Mouse (Mus musculus): ENCODE results near the gene Mettl8. TPM values are rescaled to one million over a fixed set of nuclear protein-coding genes. Genes with fewer than 3 reads are reported as not detected.

Gene Mettl8
- total and polyA plus RNA-seq, 3 experiments = 20.0 to 21.7 TPM; not detected in 1

DNA sequence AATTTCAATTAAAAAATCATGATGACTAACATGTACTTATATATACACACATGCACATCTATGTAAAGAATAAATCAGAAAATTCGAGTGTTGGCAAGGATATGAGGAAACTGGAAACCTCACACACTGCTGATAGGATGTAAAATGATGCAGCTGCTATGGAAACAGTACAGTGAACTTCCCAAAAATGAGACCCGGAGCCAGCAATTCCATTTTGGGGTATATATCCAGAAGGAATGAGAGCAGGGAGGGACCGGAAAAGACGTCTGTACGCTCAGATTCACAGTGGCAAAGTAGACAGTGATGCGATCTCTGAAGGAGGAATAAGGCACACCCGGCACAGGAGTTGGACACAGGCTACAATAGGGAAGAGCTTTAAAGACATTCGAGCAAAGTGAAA lies 34.7 kb downstream of the Mettl8 start:
- Histone ChIP-seq H3K36me3 (ENCODE audit: control insufficient read depth in 1 of 2, insufficient read depth in 2 of 2, low read length in 2 of 2) (peaks cover 0 to 5% of the 10 kb centered on the region in 2 experiments; a peak in 2 of 4 replicates), H3K79me2 (ENCODE audit: control insufficient read depth, insufficient read depth, low read length, poor library complexity) (peaks cover 4% of the 10 kb centered on the region; the same call in 1 of the 2 replicates), H3K27ac (ENCODE audit: control insufficient read depth, low read depth, low read length) (no peak overlapping the region), H3K9me3 (replicated peaks; ENCODE audit: insufficient read depth, low read length) (no peaks in the 10 kb centered on the region), H3K9ac (ENCODE audit: control insufficient read depth, low read depth, low read length, poor library complexity, severe bottlenecking) (no peak overlapping the region), H3K27me3 (ENCODE audit: control insufficient read depth in 1 of 2, insufficient read depth in 2 of 2, low read length in 2 of 2) (no peaks in the 10 kb centered on the region), H3K4me1 (ENCODE audit: control insufficient read depth in 1 of 2, insufficient read depth in 2 of 2, low read length in 2 of 2) (peaks cover 0 to 5% of the 10 kb centered on the region in 2 experiments; a peak in 2 of 4 replicates), H3K4me3 (ENCODE audit: control insufficient read depth in 1 of 2, insufficient read depth in 1 of 2, low read depth in 2 of 2, low read length in 2 of 2) (no peak overlapping the region)
- TF ChIP-seq MEF2A (IDR thresholded peaks at IDR 0.05; ENCODE audit: extremely low read depth, insufficient replicate concordance, low read depth, low read length, poor library complexity, severe bottlenecking) (no peak), ZNF384 (IDR thresholded peaks at IDR 0.05; ENCODE audit: low read depth, low read length) (no peak), MYB (IDR thresholded peaks at IDR 0.05; ENCODE audit: low read depth, low read length) (no peak), USF2 (IDR thresholded peaks at IDR 0.05; ENCODE audit: borderline replicate concordance in 1 of 2, insufficient read depth in 1 of 2, low read depth in 1 of 2, low read length in 2 of 2) (no peak), USF1 (IDR thresholded peaks at IDR 0.05; ENCODE audit: low read depth, low read length) (no peak), RCOR1 (IDR thresholded peaks at IDR 0.05; ENCODE audit: low read depth, low read length) (no peak), E2F4 (IDR thresholded peaks at IDR 0.05; ENCODE audit: borderline replicate concordance, low read depth, low read length) (no peak), NELFE (IDR thresholded peaks at IDR 0.05; ENCODE audit: low read depth, low read length) (no peak), CHD2 (IDR thresholded peaks at IDR 0.05; ENCODE audit: low read length) (no peak), ETS1 (IDR thresholded peaks at IDR 0.05; ENCODE audit: low read depth, low read length) (no peak), POLR2A (IDR thresholded peaks at IDR 0.05; ENCODE audit: control insufficient read depth in 1 of 2, insufficient read depth in 1 of 2, low read depth in 1 of 2, low read length in 2 of 2, poor library complexity in 1 of 2) (no peak), JUND (IDR thresholded peaks at IDR 0.05; ENCODE audit: low read depth, low read length) (no peak), SIN3A (IDR thresholded peaks at IDR 0.05; ENCODE audit: low read length) (no peak), TCF12 (IDR thresholded peaks at IDR 0.05; ENCODE audit: low read depth, low read length) (no peak), POLR2AphosphoS2 (IDR thresholded peaks at IDR 0.05; ENCODE audit: low read length) (no peak), TAL1 (IDR thresholded peaks at IDR 0.05; ENCODE audit: low read length) (no peak), GATA1 (IDR thresholded peaks at IDR 0.05; ENCODE audit: low read depth, low read length) (no peak), MXI1 (IDR thresholded peaks at IDR 0.05; ENCODE audit: low read depth, low read length) (no peak), MYC (IDR thresholded peaks at IDR 0.05; ENCODE audit: low read depth, low read length) (no peak), ELF1 (IDR thresholded peaks at IDR 0.05; ENCODE audit: low read depth, low read length) (no peak)
- DNase-seq (ENCODE audit: low read depth, low spot score) = no peak

DNA sequence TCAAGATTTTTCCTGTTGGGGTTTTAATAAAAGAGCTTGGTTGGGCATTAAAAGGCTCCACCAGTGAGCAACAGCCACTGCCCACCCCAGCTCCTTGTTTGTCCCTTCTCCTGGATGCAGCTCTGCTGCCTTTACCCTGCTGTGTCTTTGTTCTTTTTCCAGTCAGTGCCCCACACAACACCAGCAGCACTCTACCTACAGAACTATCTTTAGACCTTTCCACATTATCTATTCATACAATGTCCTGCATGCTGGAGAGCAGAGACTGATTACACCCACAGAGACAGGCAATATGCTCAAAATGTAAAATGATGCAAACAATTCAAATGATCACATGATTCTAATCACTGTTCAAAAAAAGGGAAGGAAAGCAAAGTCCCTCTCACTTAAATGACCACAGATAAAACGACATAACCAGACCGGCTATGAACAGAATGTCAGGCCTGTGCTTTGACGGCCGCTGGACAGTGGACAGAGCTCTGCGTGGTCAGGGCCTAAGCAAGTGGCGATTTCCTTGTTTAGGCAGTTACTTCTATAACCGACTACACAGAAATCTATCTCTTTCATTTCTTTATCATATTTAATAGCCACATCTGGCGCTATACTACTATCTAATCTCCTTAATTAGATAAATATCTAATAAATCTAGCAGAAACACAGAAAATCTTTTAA lies 35.5 kb downstream of the Mettl8 start:
- H3K4me3 ChIP-seq (ENCODE audit: control insufficient read depth in 1 of 2, insufficient read depth in 1 of 2, low read depth in 2 of 2, low read length in 2 of 2) = no peak overlapping the region
- peaks cover 4% of the 10 kb centered on the region; the same call in 1 of the 2 replicates for H3K79me2 ChIP-seq (ENCODE audit: control insufficient read depth, insufficient read depth, low read length, poor library complexity)
- H3K36me3 ChIP-seq (ENCODE audit: control insufficient read depth in 1 of 2, insufficient read depth in 2 of 2, low read length in 2 of 2) = peaks cover 0 to 5% of the 10 kb centered on the region in 2 experiments; a peak in 2 of 4 replicates
- no peaks in the 10 kb centered on the region for H3K9me3 ChIP-seq (replicated peaks; ENCODE audit: insufficient read depth, low read length)
- H3K27me3 ChIP-seq (ENCODE audit: control insufficient read depth in 1 of 2, insufficient read depth in 2 of 2, low read length in 2 of 2) = no peaks in the 10 kb centered on the region
- no peak overlapping the region for H3K27ac ChIP-seq (ENCODE audit: control insufficient read depth, low read depth, low read length)
- TF ChIP-seq GATA1 (IDR thresholded peaks at IDR 0.05; ENCODE audit: low read depth, low read length) (peak; percentile 39; the same call in 1 of the 2 replicates), RCOR1 (IDR thresholded peaks at IDR 0.05; ENCODE audit: low read depth, low read length) (peak; percentile 36; the same call in 1 of the 2 replicates), USF1 (IDR thresholded peaks at IDR 0.05; ENCODE audit: low read depth, low read length) (peak; percentile 68; the same call in 1 of the 2 replicates), NELFE (IDR thresholded peaks at IDR 0.05; ENCODE audit: low read depth, low read length) (no peak), EP300 (IDR thresholded peaks at IDR 0.05; ENCODE audit: low read depth in 1 of 2, low read length in 2 of 2) (peak; percentile 25 to 44; a peak in 1 of 4 replicates)
- H3K9ac ChIP-seq (ENCODE audit: control insufficient read depth, low read depth, low read length, poor library complexity, severe bottlenecking) = no peak overlapping the region
- peaks cover 0 to 5% of the 10 kb centered on the region in 2 experiments; a peak in 2 of 4 replicates for H3K4me1 ChIP-seq (ENCODE audit: control insufficient read depth in 1 of 2, insufficient read depth in 2 of 2, low read length in 2 of 2)
- DNase-seq (ENCODE audit: low read depth, low spot score) = peak; percentile 24
